Mouse (Mus musculus): ENCODE measurements around the gene Klhdc9.

- TF ChIP-seq CTCF (IDR thresholded peaks at IDR 0.05; ENCODE audit: control insufficient read depth, insufficient read depth, insufficient replicate concordance, low read depth, low read length), result no peak
- no peak for TF ChIP-seq POLR2A (IDR thresholded peaks at IDR 0.05; ENCODE audit: control insufficient read depth, low read depth, low read length)
Observed at GRCm38 (mm10) chr1:171361106-171362103, 807 bp upstream of the Klhdc9 start.
